Mouse (Mus musculus) forebrain, embryonic 16.5 days (tissue): Measurements from ENCODE around the gene Tgif2. TPM values are rescaled to one million over a fixed set of nuclear protein-coding genes. Genes with fewer than 3 reads are reported as not detected.
"Not testable (repeated sequence)": the region's sequence is repeated elsewhere in the genome, so short reads cannot be mapped to it uniquely, and the experiment has no call there.

ENCODE experiments used
- ATAC-seq: fragments of 200-750 bp; cut with Nextera tagmentation; 2 replicates; pipeline ENCODE4 v1.8.0; 2017; ENCODE audit warnings: mild to moderate bottlenecking, moderate library complexity
- H3K27ac ChIP-seq: fragments of 300-500 bp; sonication (generic); 2 replicates; pipeline ENCODE4 v1.5.1; 2014; ENCODE audit warnings: low read length, control low read depth
- H3K27me3 ChIP-seq: fragments of 300-500 bp; sonication (generic); replicated peaks from 2 replicates; pipeline ENCODE4 v1.6.1; 2014; ENCODE audit warnings: low read length; ENCODE audit not compliant: control insufficient read depth, insufficient read depth
- H3K36me3 ChIP-seq: fragments of 300-500 bp; sonication (generic); 2 replicates; pipeline ENCODE4 v1.6.1; 2014; ENCODE audit not compliant: control insufficient read depth, insufficient read depth
- H3K4me1 ChIP-seq: fragments of 300-500 bp; sonication (generic); replicated peaks from 2 replicates; pipeline ENCODE4 v1.6.1; 2014; ENCODE audit warnings: low read length; ENCODE audit not compliant: control insufficient read depth, insufficient read depth
- H3K4me2 ChIP-seq: fragments of 300-500 bp; sonication (generic); 2 replicates; pipeline ENCODE4 v1.6.1; 2014; ENCODE audit warnings: mild to moderate bottlenecking, low read length, control low read depth
- H3K4me3 ChIP-seq: fragments of 300-500 bp; sonication (generic); replicated peaks from 2 replicates; pipeline ENCODE4 v1.5.1; 2014; ENCODE audit warnings: mild to moderate bottlenecking, low read length, control low read depth
- H3K9ac ChIP-seq: fragments of 300-500 bp; sonication (generic); replicated peaks from 2 replicates; pipeline ENCODE4 v1.6.1; 2014; ENCODE audit warnings: low read depth, low read length, control low read depth
- H3K9me3 ChIP-seq: fragments of 300-500 bp; sonication (generic); 2 replicates; pipeline ENCODE4 v1.6.1; 2016; ENCODE audit warnings: low read length; ENCODE audit not compliant: control insufficient read depth
- WGBS: fragments of 180-500 bp; shearing (Covaris S2); extraction: QIAGEN DNeasy Blood & Tissue Kit; methylation state at CpG from one replicate; pipeline ENCODE4 v1.1.7; 2014; 5-methylcytosine and 5-hydroxymethylcytosine counted together
- polyA plus RNA-seq: library from polyadenylated mRNA; unstranded; fragments of >200 nt; fragmentation: Nextera tagmentation; extraction: Ambion mirVana; gene quantifications from 2 replicates; pipeline ENCODE4 v1.2.1, GENCODE M21; 2015

The Tgif2 gene
- polyA plus RNA-seq, 1 experiment from 2014 or later, result 33.1 TPM

DNA sequence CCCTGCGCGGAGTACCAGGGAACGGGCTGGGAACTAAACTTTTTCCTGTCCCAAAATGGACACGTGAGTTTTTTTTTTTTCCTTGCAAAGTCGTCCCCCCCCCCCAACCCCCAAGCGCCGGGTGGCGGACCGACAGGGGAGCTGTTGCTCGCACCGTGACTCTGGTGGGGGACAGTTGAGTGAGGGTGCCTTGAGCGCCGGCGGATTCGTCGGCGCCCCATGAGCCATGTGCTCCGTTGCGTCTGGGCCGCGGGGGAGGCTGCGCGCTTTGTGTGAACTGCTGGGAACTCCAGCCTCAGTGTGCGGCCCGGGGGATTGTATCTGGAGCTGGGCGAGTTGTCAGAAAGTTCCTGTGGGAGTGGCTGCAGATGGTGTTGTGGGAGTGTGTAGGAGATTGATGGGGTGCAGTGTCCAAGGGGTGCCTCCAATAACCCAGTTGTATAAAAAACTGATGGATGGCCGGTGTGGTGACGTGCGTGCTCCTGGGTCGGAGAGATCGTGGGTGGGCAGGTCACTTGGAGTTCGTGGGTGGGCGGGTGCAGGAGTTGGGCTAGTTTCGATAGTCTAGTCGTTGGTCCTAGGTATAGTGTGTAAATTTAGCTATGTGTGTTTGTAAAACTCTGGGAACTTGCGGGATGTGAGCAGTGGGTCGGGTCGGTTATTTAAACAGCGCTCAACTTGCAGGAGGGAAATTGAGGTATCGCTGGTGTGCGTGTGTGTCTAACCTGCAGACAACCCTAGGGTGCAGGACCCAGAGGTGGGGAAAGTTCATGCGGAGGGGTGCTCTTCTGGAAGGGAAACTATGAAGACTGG lies 1.4 kb downstream of the Tgif2 start:
- Histone ChIP-seq H3K9ac (peak overlapping the region; percentile 72), H3K4me2 (peak overlapping the region; percentile 88), H3K27me3 (no peaks in the 10 kb centered on the region), H3K27ac (peak overlapping the region; percentile 82), H3K36me3 (no peaks in the 10 kb centered on the region), H3K9me3 (no peaks in the 10 kb centered on the region), H3K4me3 (peak overlapping the region; percentile 75), H3K4me1 (peaks cover 48% of the 10 kb centered on the region)
- peak; percentile 14; the same call in 1 of the 2 replicates for ATAC-seq
- under 1% methylated on average over 42 of the region's 42 CpGs for WGBS

DNA sequence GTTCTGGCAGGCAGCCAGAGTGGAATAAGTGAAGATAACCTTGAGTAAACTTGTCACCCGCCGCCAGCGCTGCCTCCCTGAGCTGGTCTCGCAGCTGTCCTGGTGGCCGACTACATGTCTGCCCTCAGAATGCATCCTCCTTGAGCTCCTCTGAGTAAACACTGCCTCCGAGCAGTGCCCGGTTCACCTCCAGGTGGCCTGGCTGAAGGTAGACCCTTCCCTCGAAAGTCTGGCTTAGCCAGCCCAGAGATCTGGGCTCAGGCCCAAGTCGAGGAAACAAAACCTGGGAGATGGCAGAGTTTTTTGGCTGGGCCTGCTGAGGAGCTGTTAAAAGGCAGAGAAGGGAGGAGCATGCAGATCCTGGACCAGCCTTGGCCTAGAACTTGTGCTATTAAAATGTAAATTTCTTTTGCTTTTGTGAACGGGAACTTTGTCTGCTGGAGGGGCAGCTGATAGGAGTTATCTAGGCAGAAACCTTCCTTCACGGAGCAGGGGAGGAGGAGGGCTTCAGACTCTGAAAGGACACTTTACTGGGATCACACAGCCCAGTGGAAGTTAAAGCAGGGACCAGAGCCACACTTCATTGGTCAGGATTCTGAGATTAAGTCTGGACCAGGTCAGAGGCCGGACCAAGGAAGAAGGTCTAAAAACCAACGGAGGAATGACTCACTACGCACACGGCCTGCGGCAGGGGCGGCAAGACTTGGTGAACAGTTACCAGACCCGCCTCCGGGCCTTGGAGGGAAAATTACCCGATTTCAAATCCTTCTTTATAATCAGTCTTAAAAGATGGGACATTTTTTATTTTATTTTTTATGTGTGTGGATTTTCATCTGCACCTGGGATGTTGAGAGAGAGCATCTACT lies 2.3 kb downstream of the Tgif2 start:
- WGBS, result 2% methylated on average over 20 of the region's 20 CpGs
- peak; percentile 47 for ATAC-seq
- H3K9ac ChIP-seq, result peak overlapping the region; percentile 72

DNA sequence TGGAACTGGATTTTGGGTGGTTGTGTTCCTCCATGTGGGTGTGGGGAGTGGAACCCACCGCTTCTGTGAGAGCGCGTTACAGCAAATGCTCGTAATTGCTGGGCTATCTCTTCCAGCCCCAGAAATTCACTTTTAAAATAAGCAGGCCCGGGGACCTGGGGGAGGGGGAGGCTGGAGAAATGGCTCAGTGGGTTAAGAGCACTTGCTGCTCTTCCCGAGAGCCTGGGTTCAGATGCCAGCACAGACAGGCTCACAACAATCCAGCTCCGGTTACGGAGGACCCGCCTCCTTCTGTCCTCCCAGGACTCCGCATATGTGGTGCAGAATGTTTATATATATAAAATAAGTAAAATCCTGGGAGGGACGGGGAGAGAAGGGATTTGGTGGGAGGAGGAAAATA lies 2.9 kb downstream of the Tgif2 start:
- peak overlapping the region; percentile 88 for H3K4me2 ChIP-seq
- H3K9ac ChIP-seq, result no peak overlapping the region; the same call in 1 of the 2 replicates
- ATAC-seq, result no peak
- peaks cover 48% of the 10 kb centered on the region for H3K4me1 ChIP-seq
- H3K27me3 ChIP-seq, result no peaks in the 10 kb centered on the region
- no peak overlapping the region; the same call in 1 of the 2 replicates for H3K27ac ChIP-seq
- no peaks in the 10 kb centered on the region for H3K36me3 ChIP-seq
- no peaks in the 10 kb centered on the region for H3K9me3 ChIP-seq
- H3K4me3 ChIP-seq, result peak overlapping the region; percentile 75
- WGBS, result 13% methylated on average over 11 of the region's 11 CpGs

More for the DNA sequence above, 2.3 kb downstream of the Tgif2 start:
- H3K27ac ChIP-seq, result peak overlapping the region; percentile 82
- no peaks in the 10 kb centered on the region for H3K36me3 ChIP-seq
- H3K4me2 ChIP-seq, result peak overlapping the region; percentile 88
- H3K27me3 ChIP-seq, result no peaks in the 10 kb centered on the region
- H3K4me3 ChIP-seq, result peak overlapping the region; percentile 75
- peaks cover 48% of the 10 kb centered on the region for H3K4me1 ChIP-seq
- no peaks in the 10 kb centered on the region for H3K9me3 ChIP-seq

DNA sequence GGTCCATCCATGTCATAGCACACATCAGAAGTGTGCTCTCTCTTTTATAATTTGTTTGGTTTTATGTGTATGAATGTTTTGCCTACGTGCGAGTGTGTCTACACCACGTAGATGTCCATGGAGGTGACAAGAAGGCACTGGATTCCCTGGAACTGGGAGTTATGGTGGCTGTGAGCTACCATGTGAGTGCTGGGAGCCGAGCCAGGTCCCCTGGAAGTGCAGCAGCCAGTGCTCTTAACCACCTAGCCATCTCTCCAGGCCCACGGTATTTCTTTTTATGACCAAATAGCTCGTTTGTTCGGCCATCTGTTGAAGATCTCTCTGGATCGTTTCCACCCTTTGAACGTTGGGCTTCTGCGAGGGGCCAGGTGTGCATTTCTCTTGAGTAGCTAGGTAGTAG lies 3.5 kb downstream of the Tgif2 start:
- ATAC-seq, result no peak
- WGBS, result 57% methylated on average over 10 of the region's 10 CpGs
- Histone ChIP-seq H3K27me3 (no peaks in the 10 kb centered on the region), H3K9me3 (no peaks in the 10 kb centered on the region), H3K9ac (no peak overlapping the region), H3K27ac (no peak overlapping the region), H3K36me3 (no peaks in the 10 kb centered on the region), H3K4me1 (peaks cover 48% of the 10 kb centered on the region), H3K4me2 (no peak overlapping the region), H3K4me3 (no peak overlapping the region)

DNA sequence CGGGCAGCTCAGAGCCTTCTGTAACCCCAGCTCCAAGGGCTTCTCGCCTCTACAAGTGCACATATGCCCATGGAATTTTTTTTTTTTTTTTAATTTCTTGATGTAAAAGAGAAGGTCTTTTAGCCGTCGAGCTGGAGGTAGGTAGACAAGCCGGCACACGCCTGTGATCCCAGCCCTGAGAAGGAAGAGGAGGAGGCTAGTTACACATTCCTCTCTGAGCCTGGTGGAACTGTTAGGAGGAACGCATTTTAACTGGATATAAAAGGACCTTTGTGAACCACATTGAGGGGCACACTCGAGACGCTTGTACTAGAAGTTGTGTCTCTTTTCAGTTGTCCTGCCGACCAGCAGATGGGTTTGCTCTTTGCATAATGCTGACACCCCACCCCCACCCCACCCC lies 4.9 kb downstream of the Tgif2 start:
- no peak overlapping the region for H3K4me2 ChIP-seq
- H3K9ac ChIP-seq, result no peak overlapping the region
- no peak overlapping the region for H3K4me3 ChIP-seq
- no peaks in the 10 kb centered on the region for H3K36me3 ChIP-seq
- WGBS, result 36% methylated on average over 10 of the region's 10 CpGs
- no peaks in the 10 kb centered on the region for H3K27me3 ChIP-seq
- H3K9me3 ChIP-seq, result no peaks in the 10 kb centered on the region
- no peak overlapping the region for H3K27ac ChIP-seq
- no peak for ATAC-seq
- peaks cover 43% of the 10 kb centered on the region for H3K4me1 ChIP-seq

DNA sequence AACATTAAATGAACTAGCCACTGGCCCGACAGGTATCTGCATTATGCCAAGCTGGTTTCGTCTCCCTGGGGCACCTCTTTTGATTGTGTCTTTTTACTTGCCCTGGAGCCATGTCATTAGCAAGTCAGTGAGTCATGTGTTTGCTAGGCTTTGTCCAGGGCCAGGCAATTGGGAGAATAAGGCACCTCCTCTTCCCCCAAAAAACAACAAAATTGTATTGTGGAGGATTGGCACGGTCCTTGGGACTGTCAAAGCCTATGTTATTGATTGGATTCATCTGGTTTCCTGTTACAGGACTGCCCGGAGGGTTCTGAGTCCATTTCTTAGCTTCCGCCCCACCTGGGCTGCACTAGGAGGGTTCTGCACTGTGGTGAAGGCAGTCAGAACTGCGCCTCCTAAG lies 7.8 kb downstream of the Tgif2 start:
- no peak for ATAC-seq
- Histone ChIP-seq H3K4me1 (peaks cover 20% of the 10 kb centered on the region), H3K36me3 (no peaks in the 10 kb centered on the region), H3K4me2 (no peak overlapping the region), H3K27ac (no peak overlapping the region), H3K4me3 (no peak overlapping the region), H3K27me3 (no peaks in the 10 kb centered on the region), H3K9me3 (no peaks in the 10 kb centered on the region), H3K9ac (no peak overlapping the region)
- WGBS, result 53% methylated on average over 6 of the region's 6 CpGs

DNA sequence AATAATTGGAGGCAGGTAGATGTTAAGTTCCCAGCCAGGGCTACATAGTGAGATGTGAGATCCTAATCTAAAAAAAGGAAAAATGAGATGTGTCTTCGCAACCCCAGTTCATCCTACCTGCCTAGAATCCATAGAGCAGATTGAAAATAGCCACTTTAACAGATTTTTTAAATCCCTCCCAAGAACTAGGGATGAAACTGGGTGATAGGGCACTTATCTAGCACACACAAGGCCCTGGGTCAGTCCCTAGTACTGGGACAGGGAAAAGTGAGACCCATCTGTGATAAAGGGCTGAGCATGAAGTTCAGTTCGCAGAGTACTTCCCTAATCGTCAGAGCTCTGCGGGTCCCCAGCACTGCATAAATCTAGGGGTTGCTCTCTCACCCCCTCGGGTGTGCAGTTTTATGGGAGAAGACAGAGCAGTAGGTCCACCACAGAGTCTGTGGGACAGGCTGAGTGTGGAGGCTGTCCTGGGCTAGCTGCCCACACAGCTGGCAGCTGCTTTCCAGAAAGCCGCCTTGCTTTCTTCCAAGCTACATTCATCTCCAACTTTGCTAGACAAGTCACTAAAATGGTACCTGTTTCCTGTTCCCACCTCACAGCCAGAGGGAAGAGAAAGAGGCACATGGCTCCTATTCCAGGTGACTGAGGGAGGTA lies 8.8 kb downstream of the Tgif2 start:
- Histone ChIP-seq H3K27me3 (no peaks in the 10 kb centered on the region), H3K9ac (no peak overlapping the region), H3K4me1 (peaks cover 12% of the 10 kb centered on the region), H3K27ac (no peak overlapping the region), H3K4me3 (no peak overlapping the region), H3K9me3 (no peaks in the 10 kb centered on the region), H3K36me3 (no peaks in the 10 kb centered on the region), H3K4me2 (no peak overlapping the region)
- no peak for ATAC-seq
- 84% methylated on average over 6 of the region's 6 CpGs for WGBS

DNA sequence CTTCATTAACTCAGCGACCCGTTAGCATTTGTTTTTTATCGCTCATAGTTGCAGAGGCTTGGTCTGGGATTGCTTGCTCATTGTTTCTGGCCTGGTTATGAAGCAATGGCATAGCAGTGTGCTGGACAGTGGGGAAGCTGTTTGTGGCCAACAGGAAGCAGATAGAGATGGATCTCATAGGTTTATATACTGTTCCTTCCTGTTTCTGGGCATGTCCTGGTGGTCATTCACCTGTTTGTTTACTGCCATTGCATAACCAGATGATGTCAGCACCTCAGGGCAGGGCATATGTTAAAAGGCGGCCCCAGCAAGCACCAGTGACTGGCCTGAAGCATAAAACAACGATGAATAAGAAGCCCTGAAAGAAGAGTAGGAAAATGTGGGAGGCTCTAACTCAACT lies 10.7 kb downstream of the Tgif2 start:
- ATAC-seq, result no peak
- H3K27me3 ChIP-seq, result no peaks in the 10 kb centered on the region
- H3K36me3 ChIP-seq, result no peaks in the 10 kb centered on the region
- H3K4me2 ChIP-seq, result no peak overlapping the region
- no peak overlapping the region for H3K4me3 ChIP-seq
- no peak overlapping the region for H3K9ac ChIP-seq
- 89% methylated on average over 5 of the region's 5 CpGs for WGBS
- H3K27ac ChIP-seq, result no peak overlapping the region
- H3K4me1 ChIP-seq, result peaks cover 5% of the 10 kb centered on the region; the same call in 1 of the 2 replicates
- no peaks in the 10 kb centered on the region for H3K9me3 ChIP-seq

DNA sequence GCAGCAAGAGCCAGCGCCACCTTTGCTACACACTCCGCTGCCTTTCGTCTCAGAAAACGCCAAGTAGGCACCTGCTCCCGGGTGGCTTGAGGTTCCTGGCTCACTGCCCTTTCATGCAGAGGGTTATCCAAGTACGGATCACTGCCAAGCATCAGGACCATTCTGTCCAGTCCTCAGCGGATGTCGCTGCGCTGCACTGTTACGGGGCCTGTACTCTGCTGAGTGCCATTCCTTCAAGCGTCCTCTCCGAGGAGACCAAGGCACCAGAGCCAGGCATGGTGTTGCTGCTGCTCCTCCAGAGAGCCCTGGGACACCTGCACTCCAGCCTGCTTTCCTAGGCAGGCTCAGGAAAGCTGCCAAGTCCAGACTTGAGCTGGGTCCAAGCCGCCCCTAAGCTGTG lies 13.8 kb downstream of the Tgif2 start:
- not testable (repeated sequence) for H3K4me3 ChIP-seq, H3K9me3 ChIP-seq, H3K4me1 ChIP-seq, H3K27me3 ChIP-seq, H3K36me3 ChIP-seq, H3K27ac ChIP-seq, H3K4me2 ChIP-seq, H3K9ac ChIP-seq
- peak; percentile 47 for ATAC-seq
- WGBS, result 41% methylated on average over 8 of the region's 13 CpGs
